Mouse (Mus musculus) MEL (cell line): ENCODE measurements around the gene Nyap2. TPM values are rescaled to one million over a fixed set of nuclear protein-coding genes. Genes with fewer than 3 reads are reported as not detected.

Experiments
- DNase-seq: peaks from one replicate; pipeline ENCODE4 v3.0.0; 2011; ENCODE audit warnings: low read depth, low spot score
- H3K27ac ChIP-seq: 2 replicates; pipeline ENCODE4 v1.5.1; 2012; ENCODE audit warnings: low read depth, mild to moderate bottlenecking, control low read depth, low read length, moderate library complexity; ENCODE audit not compliant: control insufficient read depth
- H3K27me3 ChIP-seq, 2 experiments: fragments of 150-350 bp in 1 of 2; sonication (generic) in 1 of 2; 2 replicates each; pipeline ENCODE4 v1.6.1; 2012; ENCODE audit warnings: low read length in 2 of 2, mild to moderate bottlenecking in 2 of 2, improper control_type of control experiment in 1 of 2, moderate library complexity in 1 of 2; ENCODE audit not compliant: insufficient read depth in 2 of 2, control insufficient read depth in 1 of 2
- H3K36me3 ChIP-seq, 2 experiments: 2 replicates each; pipeline ENCODE4 v1.6.1; 2012 to 2014; ENCODE audit warnings: low read length in 2 of 2, improper control_type of control experiment in 1 of 2, inconsistent platforms in 1 of 2, mild to moderate bottlenecking in 1 of 2; ENCODE audit not compliant: insufficient read depth in 2 of 2, control insufficient read depth in 1 of 2
- H3K4me1 ChIP-seq, 2 experiments: fragments of 150-350 bp in 1 of 2; sonication (generic) in 1 of 2; 2 replicates each; pipeline ENCODE4 v1.6.1; 2012; ENCODE audit warnings: low read length in 2 of 2, improper control_type of control experiment in 1 of 2, mild to moderate bottlenecking in 1 of 2; ENCODE audit not compliant: insufficient read depth in 2 of 2, control insufficient read depth in 1 of 2
- H3K4me3 ChIP-seq, 2 experiments: fragments of 150-350 bp in 1 of 2; sonication (generic) in 1 of 2; 2 replicates each; pipeline ENCODE4 v1.5.1; 2012; ENCODE audit warnings: low read depth in 2 of 2, low read length in 2 of 2, mild to moderate bottlenecking in 2 of 2, moderate library complexity in 2 of 2, control low read depth in 1 of 2, improper control_type of control experiment in 1 of 2; ENCODE audit not compliant: control insufficient read depth in 1 of 2, insufficient read depth in 1 of 2
- H3K79me2 ChIP-seq: 2 replicates; pipeline ENCODE4 v1.6.1; 2012; ENCODE audit warnings: mild to moderate bottlenecking, low read length, moderate library complexity; ENCODE audit not compliant: control insufficient read depth, poor library complexity, insufficient read depth
- H3K9ac ChIP-seq: 2 replicates; pipeline ENCODE4 v1.6.1; 2012; ENCODE audit warnings: low read depth, mild to moderate bottlenecking, control low read depth, low read length, moderate library complexity; ENCODE audit not compliant: control insufficient read depth, poor library complexity, severe bottlenecking
- H3K9me3 ChIP-seq: fragments of 150-350 bp; sonication (generic); replicated peaks from 2 replicates; pipeline ENCODE4 v1.6.1; 2012; ENCODE audit warnings: mild to moderate bottlenecking, low read length, improper control_type of control experiment, moderate library complexity; ENCODE audit not compliant: insufficient read depth
- BHLHE40 ChIP-seq: IDR thresholded peaks from 2 replicates; pipeline ENCODE4 v1.6.1; 2012; ENCODE audit warnings: low read depth, mild to moderate bottlenecking, inconsistent platforms, low read length, improper control_type of control experiment, borderline replicate concordance
- CHD2 ChIP-seq: IDR thresholded peaks from 2 replicates; pipeline ENCODE4 v1.6.1; 2011; ENCODE audit warnings: low read length, improper control_type of control experiment
- ELF1 ChIP-seq: IDR thresholded peaks from 2 replicates; pipeline ENCODE4 v1.6.1; 2014; ENCODE audit warnings: low read depth, mild to moderate bottlenecking, inconsistent platforms, low read length, improper control_type of control experiment, moderate library complexity
- EP300 ChIP-seq, 2 experiments: IDR thresholded peaks; 2 replicates each; pipeline ENCODE4 v1.6.1; 2011; ENCODE audit warnings: improper control_type of control experiment in 2 of 2, low read length in 2 of 2, low read depth in 1 of 2, mild to moderate bottlenecking in 1 of 2
- GATA1 ChIP-seq: IDR thresholded peaks from 2 replicates; pipeline ENCODE4 v1.6.1; 2011; ENCODE audit warnings: low read depth, low read length, improper control_type of control experiment
- HCFC1 ChIP-seq: IDR thresholded peaks from 2 replicates; pipeline ENCODE4 v1.6.1; 2012; ENCODE audit warnings: low read depth, mild to moderate bottlenecking, inconsistent platforms, low read length, improper control_type of control experiment, moderate library complexity
- JUND ChIP-seq: IDR thresholded peaks from 2 replicates; pipeline ENCODE4 v1.6.1; 2011; ENCODE audit warnings: low read depth, mild to moderate bottlenecking, improper control_type of control experiment, low read length
- MAFK ChIP-seq: IDR thresholded peaks from 2 replicates; pipeline ENCODE4 v1.6.1; 2011; ENCODE audit warnings: low read depth, mild to moderate bottlenecking, low read length, improper control_type of control experiment, borderline replicate concordance
- MAZ ChIP-seq: IDR thresholded peaks from 2 replicates; pipeline ENCODE4 v1.6.1; 2012; ENCODE audit warnings: low read depth, mild to moderate bottlenecking, inconsistent platforms, low read length, improper control_type of control experiment
- MXI1 ChIP-seq: IDR thresholded peaks from 2 replicates; pipeline ENCODE4 v1.6.1; 2011; ENCODE audit warnings: mild to moderate bottlenecking, low read depth, low read length, improper control_type of control experiment
- MYB ChIP-seq: IDR thresholded peaks from 2 replicates; pipeline ENCODE4 v1.6.1; 2011; ENCODE audit warnings: mild to moderate bottlenecking, low read depth, low read length, improper control_type of control experiment
- MYC ChIP-seq: IDR thresholded peaks from 2 replicates; pipeline ENCODE4 v1.6.1; 2011; ENCODE audit warnings: low read depth, mild to moderate bottlenecking, low read length, improper control_type of control experiment, moderate library complexity
- NELFE ChIP-seq: IDR thresholded peaks from 2 replicates; pipeline ENCODE4 v1.6.1; 2011; ENCODE audit warnings: low read depth, low read length, improper control_type of control experiment
- NRF1 ChIP-seq: IDR thresholded peaks from 2 replicates; pipeline ENCODE4 v1.6.1; 2014; ENCODE audit warnings: low read depth, mild to moderate bottlenecking, inconsistent platforms, low read length, improper control_type of control experiment, moderate library complexity; ENCODE audit not compliant: poor library complexity, insufficient read depth, severe bottlenecking
- POLR2A ChIP-seq, 2 experiments: IDR thresholded peaks; 2 replicates each; pipeline ENCODE4 v1.6.1; 2011 to 2012; ENCODE audit warnings: low read length in 2 of 2, mild to moderate bottlenecking in 2 of 2, control low read depth in 1 of 2, improper control_type of control experiment in 1 of 2, low read depth in 1 of 2, moderate library complexity in 1 of 2; ENCODE audit not compliant: control insufficient read depth in 1 of 2, insufficient read depth in 1 of 2, poor library complexity in 1 of 2
- POLR2AphosphoS5 ChIP-seq: IDR thresholded peaks from 2 replicates; pipeline ENCODE4 v1.6.1; 2012; ENCODE audit warnings: low read depth, borderline replicate concordance, mild to moderate bottlenecking, inconsistent platforms, low read length, moderate library complexity, mixed read lengths
- RAD21 ChIP-seq: IDR thresholded peaks from 2 replicates; pipeline ENCODE4 v1.6.1; 2011; ENCODE audit warnings: mild to moderate bottlenecking, low read depth, low read length, improper control_type of control experiment
- RCOR1 ChIP-seq: IDR thresholded peaks from 2 replicates; pipeline ENCODE4 v1.6.1; 2012; ENCODE audit warnings: low read depth, mild to moderate bottlenecking, inconsistent platforms, low read length, improper control_type of control experiment
- SIN3A ChIP-seq: IDR thresholded peaks from 2 replicates; pipeline ENCODE4 v1.6.1; 2012; ENCODE audit warnings: low read length, improper control_type of control experiment, inconsistent platforms
- TAL1 ChIP-seq: IDR thresholded peaks from 2 replicates; pipeline ENCODE4 v1.6.1; 2012; ENCODE audit warnings: mild to moderate bottlenecking, inconsistent platforms, low read length, moderate library complexity, mixed read lengths
- TBP ChIP-seq: IDR thresholded peaks from 2 replicates; pipeline ENCODE4 v1.8.0; 2011; ENCODE audit warnings: low read depth, low read length, improper control_type of control experiment
- TCF12 ChIP-seq: IDR thresholded peaks from 2 replicates; pipeline ENCODE4 v1.6.1; 2014; ENCODE audit warnings: low read depth, mild to moderate bottlenecking, inconsistent platforms, low read length, improper control_type of control experiment, moderate library complexity
- UBTF ChIP-seq: IDR thresholded peaks from 2 replicates; pipeline ENCODE4 v1.6.1; 2012; ENCODE audit warnings: low read depth, mild to moderate bottlenecking, inconsistent platforms, low read length, improper control_type of control experiment, moderate library complexity, borderline replicate concordance; ENCODE audit not compliant: insufficient read depth
- USF1 ChIP-seq: IDR thresholded peaks from 2 replicates; pipeline ENCODE4 v1.6.1; 2014; ENCODE audit warnings: low read depth, mild to moderate bottlenecking, inconsistent platforms, low read length, improper control_type of control experiment, moderate library complexity
- USF2 ChIP-seq, 2 experiments: IDR thresholded peaks; 2 replicates each; pipeline ENCODE4 v1.6.1; 2011 to 2012; ENCODE audit warnings: improper control_type of control experiment in 2 of 2, low read length in 2 of 2, borderline replicate concordance in 1 of 2, inconsistent platforms in 1 of 2, low read depth in 1 of 2, mild to moderate bottlenecking in 1 of 2; ENCODE audit not compliant: insufficient read depth in 1 of 2
- polyA plus RNA-seq, 2 experiments: library from polyadenylated mRNA; stranded (reverse) in 1 of 2; unstranded in 1 of 2; fragments of >175 nt in 1 of 2; fragments of >200 nt in 1 of 2; gene quantifications; 2 replicates each; pipeline versions ENCODE4 v1.2.1 to v1.2.4; 2012; ENCODE audit warnings: low replicate concordance in 2 of 2, low read depth in 1 of 2; ENCODE audit not compliant: insufficient read length in 2 of 2, insufficient read depth in 1 of 2, missing spikeins in 1 of 2
- total RNA-seq: library from RNA; depleted of rRNA; stranded (reverse); fragments of 300-350 nt; gene quantifications from 2 replicates; pipeline ENCODE4 v1.2.3, GENCODE M21; 2012

The Nyap2 gene
- total and polyA plus RNA-seq, 3 experiments = not detected

DNA sequence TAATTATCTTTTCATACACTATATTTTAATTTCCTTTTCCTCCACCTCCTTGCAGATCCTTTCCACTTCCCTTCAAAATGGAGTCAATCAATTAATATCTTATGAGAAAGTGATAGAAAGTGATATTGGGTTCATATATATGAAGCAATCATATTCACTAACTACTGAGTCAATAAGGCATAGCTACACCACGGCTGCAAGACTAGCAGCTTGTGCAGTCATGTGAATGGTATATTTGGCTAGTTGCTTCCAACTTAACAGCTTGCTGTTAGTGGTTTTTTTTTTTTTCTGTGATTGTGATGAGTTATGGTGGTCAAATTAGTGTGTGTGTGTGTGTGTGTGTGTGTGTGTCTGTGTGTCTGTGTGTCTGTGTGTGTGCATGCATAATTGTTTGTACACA is 25.0 kb downstream of the Nyap2 start:
- Histone ChIP-seq H3K27me3 (no peaks in the 10 kb centered on the region), H3K9ac (no peak overlapping the region), H3K9me3 (no peaks in the 10 kb centered on the region), H3K36me3 (no peaks in the 10 kb centered on the region), H3K27ac (no peak overlapping the region), H3K79me2 (no peaks in the 10 kb centered on the region), H3K4me1 (no peaks in the 10 kb centered on the region), H3K4me3 (no peak overlapping the region)
- no peak for TF ChIP-seq TCF12
- no peak for TF ChIP-seq NRF1
- no peak for TF ChIP-seq POLR2A (IDR thresholded peaks at IDR 0.05; ENCODE audit: control insufficient read depth in 1 of 2, insufficient read depth in 1 of 2, low read depth in 1 of 2, low read length in 2 of 2, poor library complexity in 1 of 2)
- no peak for TF ChIP-seq UBTF
- no peak for TF ChIP-seq USF1
- TF ChIP-seq MYC = no peak
- no peak for TF ChIP-seq NELFE
- TF ChIP-seq MXI1 = no peak
- TF ChIP-seq SIN3A = no peak
- TF ChIP-seq HCFC1 = no peak
- no peak for DNase-seq

DNA sequence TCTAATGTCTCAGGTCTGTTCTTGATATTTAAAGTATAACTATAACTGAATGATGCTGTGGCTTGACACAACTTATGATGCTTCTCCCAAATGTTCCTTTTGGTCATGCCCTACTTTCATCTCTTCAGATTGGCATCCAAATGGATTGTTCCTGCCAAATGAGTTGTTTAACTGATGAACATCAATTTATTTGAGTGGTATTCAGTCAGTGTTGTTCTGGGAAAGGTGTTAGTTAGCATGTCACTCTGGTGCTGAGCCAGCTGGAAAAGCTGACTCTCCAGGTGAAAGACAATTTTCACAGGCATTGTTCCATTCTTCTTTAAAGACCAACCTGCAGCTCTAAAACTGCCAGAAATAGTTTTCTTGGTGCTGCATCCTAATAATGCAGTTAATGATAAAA is 43.0 kb downstream of the Nyap2 start:
- no peak overlapping the region for H3K9ac ChIP-seq
- no peak overlapping the region for H3K27ac ChIP-seq
- H3K4me1 ChIP-seq = no peaks in the 10 kb centered on the region
- no peaks in the 10 kb centered on the region for H3K79me2 ChIP-seq
- DNase-seq = no peak
- TF ChIP-seq TBP (no peak), RCOR1 (no peak), POLR2AphosphoS5 (no peak), EP300 (IDR thresholded peaks at IDR 0.05; ENCODE audit: low read depth in 1 of 2, low read length in 2 of 2) (no peak), UBTF (no peak), USF2 (IDR thresholded peaks at IDR 0.05; ENCODE audit: borderline replicate concordance in 1 of 2, insufficient read depth in 1 of 2, low read depth in 1 of 2, low read length in 2 of 2) (no peak), SIN3A (no peak), MYB (no peak), MAZ (no peak), MAFK (no peak), HCFC1 (no peak), TAL1 (no peak), CHD2 (no peak), JUND (no peak), BHLHE40 (no peak), ELF1 (no peak), POLR2A (IDR thresholded peaks at IDR 0.05; ENCODE audit: control insufficient read depth in 1 of 2, insufficient read depth in 1 of 2, low read depth in 1 of 2, low read length in 2 of 2, poor library complexity in 1 of 2) (no peak), GATA1 (no peak), RAD21 (no peak), TCF12 (no peak)
- H3K36me3 ChIP-seq = no peaks in the 10 kb centered on the region
- H3K27me3 ChIP-seq = no peaks in the 10 kb centered on the region
- no peaks in the 10 kb centered on the region for H3K9me3 ChIP-seq
- H3K4me3 ChIP-seq = no peak overlapping the region
